Mouse (Mus musculus) neural tube, embryonic 10.5 days (tissue): ENCODE measurements at regions not wholly inside any gene's neighbourhood (a gene's known extent, or its start where the extent isn't known, plus 50 kb on each side); places are given as distances from the start of the nearest gene placed in this dataset.

Experiments used
- DNase-seq: peaks from one replicate; pipeline ENCODE4 v3.0.0-alpha.2; 2017; ENCODE audit warnings: low spot score; ENCODE audit errors: extremely low spot score

DNA sequence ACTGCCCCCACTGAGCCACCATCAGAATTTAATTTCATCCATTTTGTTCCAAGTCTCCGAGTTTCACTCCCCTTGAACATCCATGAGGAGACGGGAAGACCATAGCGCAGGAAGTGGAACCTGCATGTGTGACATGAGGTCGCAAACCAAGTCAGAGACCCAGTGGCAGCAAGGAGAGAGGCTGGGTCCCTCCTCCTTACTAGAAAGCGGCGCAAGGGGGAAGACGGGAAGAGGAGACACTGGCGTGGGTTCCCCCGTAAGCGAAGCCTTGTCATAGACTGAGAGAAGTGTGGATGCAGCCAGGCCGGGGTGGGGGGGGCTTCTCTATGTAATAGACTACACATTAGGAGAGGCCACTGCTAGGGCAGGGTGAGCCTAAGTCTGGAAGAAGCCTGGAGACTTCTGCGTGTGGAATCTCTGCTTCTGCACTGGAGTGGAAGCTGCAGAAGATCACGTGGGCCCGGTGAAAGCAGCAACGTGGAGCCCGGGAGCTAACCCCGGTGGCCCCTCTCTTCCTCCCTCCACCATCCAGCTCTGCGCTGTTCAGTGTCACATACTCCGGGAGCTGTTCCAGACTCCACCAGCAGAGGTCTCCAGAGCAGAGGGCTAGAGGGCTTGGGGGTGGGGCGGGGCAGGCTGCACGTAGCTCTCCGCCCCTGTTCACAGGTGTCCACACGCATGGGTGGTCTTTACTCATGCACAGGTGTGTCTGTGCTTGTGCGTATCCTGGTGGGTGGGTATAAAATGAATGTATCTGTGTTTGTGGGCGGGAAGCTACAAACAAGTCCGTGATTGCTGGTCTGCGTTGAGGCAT lies 159.4 kb downstream of the Zfp36l2 start:
- DNase-seq = peak; percentile 96

DNA sequence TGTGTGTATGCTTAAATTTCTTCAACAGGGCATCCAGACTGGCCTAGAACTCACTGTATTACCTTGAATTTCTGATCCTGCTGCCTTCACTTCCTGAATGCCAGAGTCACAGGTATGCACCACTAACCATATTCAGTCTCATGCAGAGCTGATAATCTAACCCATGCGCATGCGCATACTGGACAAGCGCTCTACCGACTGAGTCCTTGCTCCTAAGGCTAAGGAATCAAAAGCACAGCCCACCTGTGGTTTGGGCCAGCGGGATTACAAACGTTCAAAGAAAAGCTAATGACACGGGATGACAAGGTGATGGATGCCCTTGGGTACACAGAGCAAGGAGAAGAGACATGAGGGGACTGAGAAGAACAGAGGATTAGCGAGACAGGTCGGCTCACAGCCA lies 160.5 kb downstream of the Zfp36l2 start:
- DNase-seq = no peak

DNA sequence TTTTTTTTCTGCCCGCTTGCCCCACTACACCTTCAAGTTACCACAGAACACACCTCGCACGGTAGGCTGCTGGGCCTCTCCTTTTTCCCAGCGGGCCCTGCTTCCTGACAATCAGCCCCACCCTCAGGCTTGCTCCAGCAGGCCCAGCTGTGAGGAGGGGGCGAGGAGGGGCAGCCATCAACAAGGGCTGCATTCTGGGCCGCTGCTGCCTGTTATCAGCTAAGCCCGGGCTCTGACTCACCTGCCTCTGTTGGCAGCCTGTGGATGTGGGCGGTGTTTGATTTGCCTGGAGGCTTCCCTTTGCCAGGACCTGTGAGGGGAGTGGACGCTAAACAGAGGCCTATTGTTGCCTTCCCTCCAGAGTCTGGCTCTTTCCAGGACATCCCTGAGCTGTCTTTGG lies 161.6 kb downstream of the Zfp36l2 start:
- no peak for DNase-seq

- DNase-seq = no peak
Observed at GRCm38 (mm10) chr17:84022358-84022757, 165.4 kb downstream of the Zfp36l2 start.

- no peak for DNase-seq
Observed at GRCm38 (mm10) chr17:84018817-84019216, 168.9 kb downstream of the Zfp36l2 start.

GRCm38 (mm10) chr17:84017891-84018290 lies 169.9 kb downstream of the Zfp36l2 start:
- DNase-seq = no peak

DNA sequence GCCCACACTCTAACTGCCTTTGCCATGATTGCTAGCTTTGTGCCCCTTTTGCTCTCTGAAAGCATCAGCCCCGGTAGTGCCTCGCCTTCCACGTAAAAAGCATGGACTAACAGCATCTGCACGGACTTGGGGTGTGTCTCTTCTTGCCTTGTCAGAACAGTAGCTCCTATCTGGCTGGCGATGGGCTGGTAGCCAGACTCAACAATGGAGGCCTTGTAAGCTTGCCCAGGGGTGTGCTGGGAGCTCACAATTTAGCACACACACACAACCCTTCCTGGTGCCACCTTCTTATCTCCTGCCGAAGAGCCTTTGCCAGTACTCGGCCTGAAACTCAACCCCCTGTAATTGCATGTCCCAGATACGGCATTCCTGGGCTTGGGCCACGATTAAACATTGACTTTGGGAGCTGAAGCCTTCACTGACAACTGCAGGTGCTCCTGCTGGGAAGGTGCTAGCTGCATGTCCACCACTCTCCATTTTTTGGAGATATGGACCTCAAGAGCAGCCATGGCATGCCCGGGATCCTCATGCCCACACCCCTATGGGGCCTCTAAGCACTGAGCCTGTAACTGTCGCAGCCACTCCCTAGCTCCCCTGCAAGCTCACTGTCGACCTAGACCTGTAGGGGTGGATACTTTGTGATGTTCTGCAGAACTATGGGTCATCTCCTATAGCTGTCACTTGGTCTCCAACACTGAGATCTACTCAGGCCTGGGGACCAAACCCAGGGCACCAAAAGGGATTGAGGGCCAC lies 166.7 kb upstream of the Haao start:
- no peak for DNase-seq

DNA sequence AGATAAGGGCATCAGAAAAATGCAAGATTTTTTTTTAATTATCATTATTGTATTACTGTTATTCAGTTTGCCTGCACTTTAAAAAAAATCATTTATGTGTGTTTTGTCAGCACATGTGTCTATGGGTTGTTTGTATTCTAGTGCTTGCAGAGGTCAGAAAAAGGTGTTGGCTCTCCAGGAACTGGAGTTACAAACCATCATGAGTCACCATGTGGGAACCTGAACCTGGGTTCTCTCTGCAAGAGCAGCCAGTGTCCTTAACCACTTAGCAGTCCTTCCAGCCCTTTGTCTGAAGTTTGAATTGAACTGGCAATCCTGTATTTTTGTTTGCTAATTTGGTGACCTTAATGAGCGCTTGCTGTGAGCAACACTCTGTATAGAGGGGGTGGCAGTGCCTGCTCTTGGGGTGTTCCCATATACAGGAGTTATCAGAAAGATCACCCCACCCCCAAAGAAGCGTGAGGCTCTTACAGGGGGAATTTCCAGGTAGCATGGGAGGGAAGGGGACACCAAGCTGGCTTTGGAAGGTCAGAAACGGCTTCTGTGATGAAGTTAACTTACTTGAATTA lies 162.8 kb upstream of the Haao start:
- DNase-seq = no peak

GRCm38 (mm10) chr17:84009966-84010365 lies 162.2 kb upstream of the Haao start:
- no peak for DNase-seq

DNA sequence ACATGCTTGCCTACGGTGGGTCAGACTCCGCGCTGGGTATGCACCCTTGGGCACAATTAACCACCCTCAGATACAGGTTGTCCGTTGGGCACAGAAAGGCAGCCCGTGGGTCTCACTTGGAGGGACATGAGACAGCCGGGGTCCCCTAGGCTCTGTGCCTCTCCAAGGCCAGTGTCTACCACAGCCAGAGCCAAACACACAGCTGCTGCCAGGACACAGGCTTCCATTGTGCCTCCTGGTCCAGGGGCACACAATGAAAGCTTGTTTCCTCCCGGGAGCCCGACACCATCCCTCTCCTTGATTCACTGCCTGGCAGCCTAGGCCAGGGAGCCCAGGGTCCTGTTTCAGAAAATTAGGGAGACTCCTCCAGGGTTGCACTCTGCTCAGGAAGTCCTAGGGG lies 161.4 kb upstream of the Haao start:
- DNase-seq = no peak

DNA sequence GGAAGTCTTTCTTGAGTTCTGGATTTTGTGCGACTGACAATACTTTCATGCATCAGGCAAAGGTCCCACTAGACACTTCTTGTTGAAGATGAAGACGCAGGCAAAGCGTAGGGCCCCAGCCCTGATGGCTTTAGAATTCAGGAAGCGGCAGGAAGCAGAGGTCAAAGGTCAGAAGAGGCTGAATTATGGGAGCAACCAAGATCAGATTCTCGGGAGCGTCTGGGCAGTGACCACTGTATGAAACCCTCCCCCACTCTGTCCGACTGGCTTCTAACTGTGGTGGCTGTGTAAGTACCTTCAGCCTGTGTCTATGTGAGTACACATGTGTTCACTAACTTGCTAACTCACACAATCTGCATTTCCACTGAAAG lies 160.9 kb upstream of the Haao start:
- no peak for DNase-seq

DNA sequence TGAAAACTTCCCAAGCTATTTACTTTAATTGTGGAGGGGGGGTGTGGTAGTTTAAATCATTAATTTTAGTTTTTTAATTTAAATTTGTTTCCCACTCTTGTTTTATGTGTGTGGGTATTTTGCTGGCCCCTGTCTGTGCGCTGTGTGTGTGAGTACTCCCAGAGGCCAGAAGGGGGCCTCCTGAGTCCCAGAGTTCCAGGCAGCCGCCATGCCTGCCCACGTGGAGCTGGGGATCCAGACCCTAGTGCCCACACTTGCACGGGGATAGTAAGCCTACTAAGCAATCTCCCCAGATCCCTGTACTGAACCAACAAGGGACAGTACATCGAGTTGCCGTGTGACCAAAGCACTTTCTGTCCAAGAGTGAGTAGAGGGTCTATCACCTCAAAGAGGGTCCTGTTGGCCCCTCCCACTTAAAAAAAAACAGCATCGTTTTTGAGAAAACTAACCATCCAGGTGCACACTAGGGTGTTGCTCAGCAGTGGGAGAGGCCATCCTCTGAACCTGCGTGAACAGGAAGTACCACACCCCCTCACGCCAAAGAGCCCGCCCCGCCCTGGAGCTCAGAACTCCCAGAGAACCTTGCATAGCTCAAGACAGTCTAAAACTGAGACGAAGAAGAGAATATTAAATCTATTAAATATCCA lies 160.4 kb upstream of the Haao start:
- DNase-seq = no peak

GRCm38 (mm10) chr17:84006748-84007147 lies 159.0 kb upstream of the Haao start:
- no peak for DNase-seq

DNA sequence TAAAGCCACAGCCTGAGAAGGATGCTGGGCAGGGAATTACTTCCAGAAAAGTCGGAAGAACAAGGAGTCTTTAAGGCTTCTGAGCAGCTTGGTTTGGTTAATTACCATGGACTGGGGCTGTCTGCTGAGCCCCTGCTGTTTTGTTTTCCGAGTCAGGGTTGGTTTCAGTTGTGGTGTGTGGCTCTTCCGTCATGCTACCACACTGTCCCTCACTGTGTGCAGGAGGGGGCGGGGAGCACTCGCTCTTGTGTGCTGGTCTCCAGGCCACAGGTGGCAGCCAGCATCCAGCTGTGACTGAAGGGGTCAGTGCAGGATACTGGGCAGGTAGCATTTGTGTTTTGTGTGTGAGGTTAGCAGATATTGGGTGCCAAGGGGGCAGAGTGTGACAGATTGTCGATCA lies 156.5 kb upstream of the Haao start:
- DNase-seq = no peak

- no peak for DNase-seq
Observed at GRCm38 (mm10) chr17:84003489-84004234, 155.9 kb upstream of the Haao start.

- DNase-seq = no peak
Observed at GRCm38 (mm10) chr17:84002939-84003338, 155.2 kb upstream of the Haao start.

- no peak for DNase-seq
Observed at GRCm38 (mm10) chr17:84002327-84002726, 154.6 kb upstream of the Haao start.

DNA sequence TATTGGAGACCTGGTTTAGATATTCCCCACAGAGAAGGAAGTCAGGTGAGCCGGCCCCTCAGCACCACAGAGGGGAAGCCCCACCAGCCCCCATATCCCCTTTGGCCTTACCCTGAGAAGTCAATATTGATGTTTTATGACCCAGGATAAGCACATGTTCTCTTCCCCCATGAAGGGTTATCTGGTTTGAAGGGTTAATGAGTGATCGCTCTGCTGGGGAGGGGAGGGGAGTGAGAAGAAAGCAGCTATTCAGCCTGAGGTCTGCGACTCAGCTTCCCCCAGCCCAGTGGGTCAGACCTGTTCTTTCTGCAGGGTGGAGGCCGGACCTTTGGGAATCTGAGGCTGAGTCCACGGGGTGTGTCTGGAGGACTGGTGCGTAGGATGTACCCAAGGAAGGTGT lies 152.4 kb upstream of the Haao start:
- no peak for DNase-seq

DNA sequence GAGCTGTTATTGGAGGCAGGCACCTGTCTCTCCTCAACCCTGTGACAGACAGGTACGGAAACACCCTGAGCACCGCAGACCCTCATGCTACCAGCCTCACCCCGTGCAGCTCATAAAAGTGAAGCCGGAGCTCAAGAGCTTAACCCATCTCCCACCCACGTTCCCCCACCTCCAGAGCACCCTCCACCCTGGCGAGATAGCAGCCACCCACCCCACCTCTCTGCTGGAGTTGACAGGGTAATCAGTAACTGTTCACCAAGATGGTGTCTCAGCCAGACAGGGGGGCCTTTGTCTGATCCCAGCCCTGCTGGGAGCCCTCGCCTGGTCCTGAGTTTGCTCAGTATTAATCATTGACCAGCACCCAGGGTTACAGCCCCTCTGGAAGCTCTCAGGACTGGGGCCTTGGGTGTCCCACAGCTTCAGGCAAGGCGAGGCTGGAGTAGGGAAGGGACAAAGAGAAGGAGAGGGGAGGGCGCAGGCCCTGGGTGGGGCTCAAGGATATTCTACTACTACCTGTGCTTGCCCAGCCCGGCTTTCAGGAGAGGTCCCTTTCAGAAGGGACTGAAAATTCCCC lies 151.3 kb upstream of the Haao start:
- no peak for DNase-seq

DNA sequence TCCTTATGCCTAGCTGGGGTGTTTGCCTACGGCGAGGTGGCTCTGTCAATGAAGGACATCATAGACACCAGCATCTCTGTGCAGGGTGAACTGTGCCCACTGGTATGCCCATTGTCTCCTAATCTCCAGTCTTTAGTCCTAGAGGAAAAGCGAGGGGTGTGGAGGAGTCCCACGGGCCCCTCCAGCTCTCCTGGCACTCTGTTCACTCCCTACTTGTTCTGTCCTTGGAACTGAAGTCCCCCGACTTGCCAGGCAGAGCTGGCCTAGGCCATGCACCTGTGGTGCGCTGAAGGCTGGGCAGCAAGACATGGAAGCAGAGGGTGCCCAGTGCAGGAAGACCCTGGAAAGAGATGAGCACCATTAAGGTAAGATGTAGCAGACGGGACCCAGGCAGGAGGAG lies 150.6 kb upstream of the Haao start:
- no peak for DNase-seq

DNA sequence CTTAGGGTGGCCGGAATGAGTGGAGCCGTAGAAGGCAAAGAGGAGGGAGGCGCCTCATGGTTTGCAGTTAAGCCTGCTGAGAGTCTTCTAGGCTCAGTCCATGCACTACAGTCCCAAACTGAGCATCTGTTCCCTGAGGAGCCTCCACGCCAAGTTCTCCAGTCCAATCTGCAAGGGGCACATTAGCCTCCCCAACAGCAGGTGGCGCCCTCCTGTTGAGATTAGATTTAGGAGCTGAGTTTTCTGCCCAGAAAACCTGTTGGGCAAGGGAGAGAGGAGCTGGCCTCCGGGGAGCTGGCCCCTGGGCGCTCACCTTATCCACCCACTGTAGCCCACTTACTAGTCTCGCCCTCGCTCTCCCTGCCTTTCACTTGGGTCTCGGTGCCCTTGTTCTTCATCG lies 150.0 kb upstream of the Haao start:
- no peak for DNase-seq
